Mouse (Mus musculus): ENCODE data around the gene Zbtb42.

The Zbtb42 gene

GRCm38 (mm10) chr12:112679027-112679996 lies 684 bp downstream of the Zbtb42 start:
- no peak for DNase-seq (ENCODE audit: extremely low read depth, low read depth, low spot score)

GRCm38 (mm10) chr12:112683351-112683750 lies 4.7 kb downstream of the Zbtb42 start:
- no peak for DNase-seq (ENCODE audit: extremely low read depth, low read depth, low spot score)

- no peak for DNase-seq (ENCODE audit: extremely low read depth, low read depth, low spot score)
Measured at GRCm38 (mm10) chr12:112688458-112688857, 9.8 kb downstream of the Zbtb42 start.

- no peak for DNase-seq (ENCODE audit: extremely low read depth, low read depth, low spot score)
Measured at GRCm38 (mm10) chr12:112693185-112694126, 14.8 kb downstream of the Zbtb42 start.

GRCm38 (mm10) chr12:112694127-112694475 lies 15.5 kb downstream of the Zbtb42 start:
- DNase-seq (ENCODE audit: extremely low read depth, low read depth, low spot score) = no peak

- no peak for DNase-seq (ENCODE audit: extremely low read depth, low read depth, low spot score)
Measured at GRCm38 (mm10) chr12:112696806-112697425, 18.3 kb downstream of the Zbtb42 start.

- DNase-seq (ENCODE audit: extremely low read depth, low read depth, low spot score) = no peak
Measured at GRCm38 (mm10) chr12:112700522-112700921, 21.9 kb downstream of the Zbtb42 start.

- DNase-seq (ENCODE audit: extremely low read depth, low read depth, low spot score) = no peak
Measured at GRCm38 (mm10) chr12:112702374-112703320, 24.0 kb downstream of the Zbtb42 start.

- no peak for DNase-seq (ENCODE audit: extremely low read depth, low read depth, low spot score)
Measured at GRCm38 (mm10) chr12:112706704-112707572, 28.3 kb downstream of the Zbtb42 start.

GRCm38 (mm10) chr12:112707573-112707869 lies 28.9 kb downstream of the Zbtb42 start:
- DNase-seq (ENCODE audit: extremely low read depth, low read depth, low spot score) = no peak

GRCm38 (mm10) chr12:112713984-112714383 lies 35.4 kb downstream of the Zbtb42 start:
- no peak for DNase-seq (ENCODE audit: extremely low read depth, low read depth, low spot score)

- no peak for DNase-seq (ENCODE audit: extremely low read depth, low read depth, low spot score)
Measured at GRCm38 (mm10) chr12:112717140-112717539, 38.5 kb downstream of the Zbtb42 start.

GRCm38 (mm10) chr12:112718995-112719394 lies 40.4 kb downstream of the Zbtb42 start:
- DNase-seq (ENCODE audit: extremely low read depth, low read depth, low spot score) = no peak

GRCm38 (mm10) chr12:112720216-112720615 lies 41.6 kb downstream of the Zbtb42 start, which contains the start of gene Cep170b:
Cep170b (plus strand) TSS chr12:112720455.
- DNase-seq (ENCODE audit: extremely low read depth, low read depth, low spot score) = no peak

- no peak for DNase-seq (ENCODE audit: extremely low read depth, low read depth, low spot score)
Measured at GRCm38 (mm10) chr12:112720890-112721423, 42.3 kb downstream of the Zbtb42 start.

- DNase-seq (ENCODE audit: extremely low read depth, low read depth, low spot score) = no peak
Measured at GRCm38 (mm10) chr12:112721424-112722239, 43.0 kb downstream of the Zbtb42 start.

GRCm38 (mm10) chr12:112722240-112723027 lies 43.8 kb downstream of the Zbtb42 start:
- DNase-seq (ENCODE audit: extremely low read depth, low read depth, low spot score) = no peak

All from fat pad, adult 2 months (tissue).